7 mouse cellular contexts compared by ENCODE assay signal in genomic region chr9:7176618-7177610, GRCm38 (mm10). TPM values are rescaled to one million over a fixed set of nuclear protein-coding genes. Genes with fewer than 3 reads are reported as not detected.
DNase-seq lines count a peak whose midpoint lies in the region; ATAC-seq and TF ChIP-seq lines count a peak whose summit lies in the region.

No protein-coding gene starts in this region.

- DNase-seq in heart, adult 9 months (ENCODE audit: low spot score in 2 of 2), result peak; percentile 67 to 75
- peak; percentile 96 for DNase-seq in kidney, adult 9 months
- peak; percentile 76 to 80 for DNase-seq in spleen, adult 2 months (ENCODE audit: low read depth in 1 of 2, low spot score in 2 of 2)

- no peak for TF ChIP-seq CTCF in bone marrow, adult 2 months (IDR thresholded peaks at IDR 0.05; ENCODE audit: control insufficient read depth, insufficient read depth, low read length)
- no peak for TF ChIP-seq CTCF in spleen, adult 2 months (IDR thresholded peaks at IDR 0.05; ENCODE audit: extremely low read depth, insufficient read depth, insufficient read length, insufficient replicate concordance)

- H3K4me1 ChIP-seq in bone marrow, adult 2 months (ENCODE audit: control insufficient read depth, insufficient read depth, low read length), result no peaks in the 10 kb centered on the region
- peaks cover 3% of the 10 kb centered on the region; the same call in 1 of the 2 replicates for H3K4me1 ChIP-seq in embryonic facial prominence, embryonic 15.5 days
- H3K4me1 ChIP-seq in limb, embryonic 13.5 days, result 0 out of 2 replicates have a peak, but pooled peaks cover 4% of the 10 kb centered on the region
- peaks cover 12% of the 10 kb centered on the region for H3K4me1 ChIP-seq in midbrain, embryonic 15.5 days
- peaks cover 6% of the 10 kb centered on the region; the same call in 1 of the 2 replicates for H3K4me1 ChIP-seq in spleen, adult 2 months (ENCODE audit: control insufficient read depth, insufficient read depth, insufficient read length)

- no peaks in the 10 kb centered on the region for H3K27me3 ChIP-seq in embryonic facial prominence, embryonic 15.5 days
- H3K27me3 ChIP-seq in limb, embryonic 13.5 days, result no peaks in the 10 kb centered on the region
- no peaks in the 10 kb centered on the region for H3K27me3 ChIP-seq in midbrain, embryonic 15.5 days (replicated peaks)
- H3K27me3 ChIP-seq in spleen, adult 2 months (ENCODE audit: control insufficient read depth, insufficient read depth, low read length), result no peaks in the 10 kb centered on the region

- peak; percentile 96 for ATAC-seq in embryonic facial prominence, embryonic 15.5 days (ENCODE audit: insufficient number of reproducible peaks, low FRiP score, low TSS enrichment, low read depth)
- peak; percentile 99 for ATAC-seq in limb, embryonic 13.5 days (ENCODE audit: low FRiP score, low read depth)
- peak; percentile 100 for ATAC-seq in midbrain, embryonic 15.5 days (replicated peaks)

- H3K9ac ChIP-seq in embryonic facial prominence, embryonic 15.5 days, result peak overlapping the region; percentile 45
- peak overlapping the region; percentile 75 for H3K9ac ChIP-seq in limb, embryonic 13.5 days
- peak overlapping the region; percentile 58 for H3K9ac ChIP-seq in midbrain, embryonic 15.5 days

- 13% methylated on average over 41 of the region's 41 CpGs for WGBS in bone marrow, adult 2 months
- WGBS in embryonic facial prominence, embryonic 15.5 days, result 9% methylated on average over 41 of the region's 41 CpGs
- 10% methylated on average over 41 of the region's 41 CpGs for WGBS in limb, embryonic 13.5 days
- 8% methylated on average over 41 of the region's 41 CpGs for WGBS in midbrain, embryonic 15.5 days
- WGBS in spleen, adult 2 months, result 14% methylated on average over 41 of the region's 41 CpGs

- H3K4me2 ChIP-seq in embryonic facial prominence, embryonic 15.5 days (replicated peaks), result peak overlapping the region; percentile 86
- H3K4me2 ChIP-seq in limb, embryonic 13.5 days (replicated peaks), result peak overlapping the region; percentile 81
- peak overlapping the region; percentile 96 for H3K4me2 ChIP-seq in midbrain, embryonic 15.5 days

- no peak overlapping the region for H3K27ac ChIP-seq in bone marrow, adult 2 months (ENCODE audit: control insufficient read depth, insufficient read depth, low read depth, low read length, poor library complexity)
- peak overlapping the region; percentile 66 for H3K27ac ChIP-seq in embryonic facial prominence, embryonic 15.5 days (replicated peaks)
- 0 out of 2 replicates have a peak overlapping the region, but pooled peaks have one; percentile 18 for H3K27ac ChIP-seq in limb, embryonic 13.5 days
- peak overlapping the region; percentile 65 for H3K27ac ChIP-seq in midbrain, embryonic 15.5 days
- no peak overlapping the region for H3K27ac ChIP-seq in spleen, adult 2 months (ENCODE audit: insufficient read depth, low read length)

- H3K9me3 ChIP-seq in embryonic facial prominence, embryonic 15.5 days (replicated peaks), result no peaks in the 10 kb centered on the region
- H3K9me3 ChIP-seq in limb, embryonic 13.5 days, result no peaks in the 10 kb centered on the region
- H3K9me3 ChIP-seq in midbrain, embryonic 15.5 days, result no peaks in the 10 kb centered on the region

- H3K4me3 ChIP-seq in bone marrow, adult 2 months (replicated peaks; ENCODE audit: control insufficient read depth, low read depth, low read length), result peak overlapping the region; percentile 48
- peak overlapping the region; percentile 62 for H3K4me3 ChIP-seq in embryonic facial prominence, embryonic 15.5 days (replicated peaks)
- peak overlapping the region; percentile 62 for H3K4me3 ChIP-seq in limb, embryonic 13.5 days
- H3K4me3 ChIP-seq in midbrain, embryonic 15.5 days, result peak overlapping the region; percentile 76
- peak overlapping the region; percentile 55 for H3K4me3 ChIP-seq in spleen, adult 2 months (ENCODE audit: extremely low read depth, insufficient read depth, insufficient read length)

- TF ChIP-seq POLR2A in bone marrow, adult 2 months (IDR thresholded peaks at IDR 0.05; ENCODE audit: borderline replicate concordance, control insufficient read depth, low read depth, low read length), result no peak
- no peak for TF ChIP-seq POLR2A in spleen, adult 2 months (IDR thresholded peaks at IDR 0.05; ENCODE audit: low read depth, low read length)

- H3K36me3 ChIP-seq in embryonic facial prominence, embryonic 15.5 days, result 0 out of 2 replicates have a peak, but pooled peaks cover 3% of the 10 kb centered on the region
- H3K36me3 ChIP-seq in limb, embryonic 13.5 days, result peaks cover 16% of the 10 kb centered on the region; the same call in 1 of the 2 replicates
- H3K36me3 ChIP-seq in midbrain, embryonic 15.5 days (replicated peaks), result 0 out of 2 replicates have a peak, but pooled peaks cover 4% of the 10 kb centered on the region
- H3K36me3 ChIP-seq in spleen, adult 2 months (ENCODE audit: control insufficient read depth, insufficient read depth, low read length), result no peaks in the 10 kb centered on the region; the same call in 1 of the 2 replicates

RNA-seq across cellular contexts. Expression of gene Dync2h1, which starts 7.3 kb away (rescaled TPM):
- 0.54 and 1.5 TPM in 2 replicates for polyA plus RNA-seq in bone marrow, adult 2 months (2011; ENCODE audit: insufficient read depth, insufficient read length, low replicate concordance, missing spikeins)
- 18.2 and 20.1 TPM in 2 replicates for polyA plus RNA-seq in embryonic facial prominence, embryonic 15.5 days (2015; fragmentation: Nextera tagmentation; extraction: Ambion mirVana)
- polyA plus RNA-seq in limb, embryonic 13.5 days (2015; fragmentation: Nextera tagmentation; extraction: Ambion mirVana), result 21.3 and 21.6 TPM in 2 replicates
- 21.7 and 23.5 TPM in 2 replicates for polyA plus RNA-seq in midbrain, embryonic 15.5 days (2015; fragmentation: Nextera tagmentation; extraction: Ambion mirVana)
- 0.35 and 0.38 TPM in 2 replicates for polyA plus RNA-seq in spleen, adult 2 months (2012; rRNA removed)

RNA-seq across cellular contexts. Expression of gene Dcun1d5, which starts 7.4 kb away (rescaled TPM):
- 29.5 and 50.8 TPM in 2 replicates for polyA plus RNA-seq in bone marrow, adult 2 months (2011; ENCODE audit: insufficient read depth, insufficient read length, low replicate concordance, missing spikeins)
- polyA plus RNA-seq in embryonic facial prominence, embryonic 15.5 days (2015; fragmentation: Nextera tagmentation; extraction: Ambion mirVana), result 127 and 141 TPM in 2 replicates
- 141 TPM in 2 replicates for polyA plus RNA-seq in limb, embryonic 13.5 days (2015; fragmentation: Nextera tagmentation; extraction: Ambion mirVana)
- polyA plus RNA-seq in midbrain, embryonic 15.5 days (2015; fragmentation: Nextera tagmentation; extraction: Ambion mirVana), result 92.4 and 100 TPM in 2 replicates
- polyA plus RNA-seq in spleen, adult 2 months (2012; rRNA removed), result 13.6 and 27.1 TPM in 2 replicates

Comparison
In these comparisons a context has a peak if more than half of its experiments do, and no peak if none do; other contexts are left out.
1. H3K27ac ChIP-seq: peak in embryonic facial prominence, embryonic 15.5 days (single experiment), limb, embryonic 13.5 days (single experiment) and midbrain, embryonic 15.5 days (single experiment); none in bone marrow, adult 2 months (single experiment) and spleen, adult 2 months (single experiment).
2. Peak in every context shown above with its lines, with median percentiles within 50 percentile points of each other: H3K4me3 ChIP-seq, ATAC-seq, H3K4me2 ChIP-seq, H3K9ac ChIP-seq and DNase-seq.